ENCODE assay signal across 13 mouse cellular contexts in genomic region chr4:109432668-109433375, GRCm38 (mm10). TPM values are rescaled to one million over a fixed set of nuclear protein-coding genes. Genes with fewer than 3 reads are reported as not detected.
DNase-seq lines count a peak whose midpoint lies in the region; ATAC-seq and TF ChIP-seq lines count a peak whose summit lies in the region.
"Had no signal": no experiment of that assay in that cellular context is flagged by ENCODE, and none has a peak within 500 bp of the region (broad histone marks: within the 10 kb centered on the region; RNA-seq: fewer than 3 reads in every experiment).

No protein-coding gene starts in this region.

- H3K27ac ChIP-seq in midbrain, embryonic 10.5 days (replicated peaks) = peak overlapping the region; percentile 71
- H3K27ac ChIP-seq in midbrain, postnatal 0 days (ENCODE audit: low read depth, low read length) = no peak overlapping the region
- no peak overlapping the region for H3K27ac ChIP-seq in limb, embryonic 14.5 days (replicated peaks; ENCODE audit: low read depth, low read length)
- H3K27ac ChIP-seq in midbrain, embryonic 16.5 days (ENCODE audit: low read length) = no peak overlapping the region
- H3K27ac ChIP-seq: kidney, embryonic 15.5 days; stomach, embryonic 15.5 days had no signal

- no peaks in the 10 kb centered on the region for H3K9me3 ChIP-seq in midbrain, embryonic 10.5 days (replicated peaks)
- no peaks in the 10 kb centered on the region for H3K9me3 ChIP-seq in midbrain, postnatal 0 days (ENCODE audit: low read length)
- no peaks in the 10 kb centered on the region for H3K9me3 ChIP-seq in limb, embryonic 14.5 days (ENCODE audit: control insufficient read depth, low read length)
- H3K9me3 ChIP-seq in midbrain, embryonic 16.5 days (replicated peaks; ENCODE audit: control insufficient read depth, low read length, poor library complexity, severe bottlenecking) = no peaks in the 10 kb centered on the region
- H3K9me3 ChIP-seq: kidney, embryonic 15.5 days; limb, embryonic 15.5 days; megakaryocyte, embryonic 14.5 days; stomach, embryonic 15.5 days had no signal

- 75% methylated on average over 16 of the region's 16 CpGs for WGBS in midbrain, embryonic 10.5 days
- WGBS in midbrain, postnatal 0 days = 75% methylated on average over 16 of the region's 16 CpGs
- 43% methylated on average over 16 of the region's 16 CpGs for WGBS in limb, embryonic 14.5 days
- WGBS in midbrain, embryonic 16.5 days = 74% methylated on average over 16 of the region's 16 CpGs

- peaks cover 33% of the 10 kb centered on the region for H3K4me1 ChIP-seq in midbrain, embryonic 10.5 days
- no peaks in the 10 kb centered on the region for H3K4me1 ChIP-seq in midbrain, postnatal 0 days (ENCODE audit: insufficient read depth, low read length)
- peaks cover 3% of the 10 kb centered on the region; the same call in 1 of the 2 replicates for H3K4me1 ChIP-seq in limb, embryonic 14.5 days (ENCODE audit: control insufficient read depth, insufficient read depth, low read length)
- H3K4me1 ChIP-seq in midbrain, embryonic 16.5 days (ENCODE audit: control insufficient read depth, insufficient read depth, low read length) = no peaks in the 10 kb centered on the region; the same call in 1 of the 2 replicates

- no peaks in the 10 kb centered on the region for H3K27me3 ChIP-seq in midbrain, embryonic 10.5 days (ENCODE audit: low read depth, poor library complexity, severe bottlenecking)
- H3K27me3 ChIP-seq in midbrain, postnatal 0 days (ENCODE audit: insufficient read depth, low read length) = no peaks in the 10 kb centered on the region
- H3K27me3 ChIP-seq in limb, embryonic 14.5 days (ENCODE audit: control insufficient read depth, insufficient read depth, low read length) = no peaks in the 10 kb centered on the region
- H3K27me3 ChIP-seq in midbrain, embryonic 16.5 days (ENCODE audit: control insufficient read depth, insufficient read depth, low read depth, low read length) = no peaks in the 10 kb centered on the region
- H3K27me3 ChIP-seq: kidney, embryonic 15.5 days; limb, embryonic 15.5 days; stomach, embryonic 15.5 days had no signal

- no peak overlapping the region for H3K4me2 ChIP-seq in midbrain, postnatal 0 days (ENCODE audit: low read depth, low read length, poor library complexity, severe bottlenecking)
- no peak overlapping the region for H3K4me2 ChIP-seq in limb, embryonic 14.5 days (replicated peaks; ENCODE audit: low read depth, low read length, severe bottlenecking)
- H3K4me2 ChIP-seq in midbrain, embryonic 16.5 days (ENCODE audit: low read length) = no peak overlapping the region
- H3K4me2 ChIP-seq: kidney, embryonic 15.5 days; limb, embryonic 15.5 days; stomach, embryonic 15.5 days had no signal

- no peaks in the 10 kb centered on the region for H3K36me3 ChIP-seq in midbrain, embryonic 10.5 days
- no peaks in the 10 kb centered on the region for H3K36me3 ChIP-seq in midbrain, postnatal 0 days (ENCODE audit: insufficient read depth, low read length)
- H3K36me3 ChIP-seq in limb, embryonic 14.5 days (ENCODE audit: control insufficient read depth, insufficient read depth, low read length) = no peaks in the 10 kb centered on the region
- no peaks in the 10 kb centered on the region for H3K36me3 ChIP-seq in midbrain, embryonic 16.5 days (ENCODE audit: control insufficient read depth, insufficient read depth, low read length)
- H3K36me3 ChIP-seq: kidney, embryonic 15.5 days; limb, embryonic 15.5 days; stomach, embryonic 15.5 days had no signal

- no peak for TF ChIP-seq CTCF in midbrain, postnatal 0 days (IDR thresholded peaks at IDR 0.05)

- H3K9ac ChIP-seq in midbrain, postnatal 0 days (replicated peaks; ENCODE audit: low read length, poor library complexity, severe bottlenecking) = no peak overlapping the region
- peak overlapping the region; percentile 21; the same call in 1 of the 2 replicates for H3K9ac ChIP-seq in limb, embryonic 14.5 days (ENCODE audit: low read depth, low read length, severe bottlenecking)
- no peak overlapping the region for H3K9ac ChIP-seq in midbrain, embryonic 16.5 days (ENCODE audit: low read depth, low read length)
- H3K9ac ChIP-seq: kidney, embryonic 15.5 days; limb, embryonic 15.5 days; stomach, embryonic 15.5 days had no signal

- peak; percentile 81 for DNase-seq in heart, adult 11 months
- no peak for DNase-seq in heart, adult 8-10 months (ENCODE audit: low spot score)
- no peak for DNase-seq in midbrain, embryonic 10.5 days (ENCODE audit: low spot score)
- DNase-seq in midbrain, postnatal 0 days (ENCODE audit: low spot score) = no peak
- DNase-seq in limb, embryonic 14.5 days (ENCODE audit: low spot score) = no peak
- no peak for DNase-seq in right cerebral cortex, postnatal 36 days (ENCODE audit: low spot score in 2 of 2)
- DNase-seq in right cerebral cortex, adult 2 months (ENCODE audit: low spot score in 2 of 2) = no peak
- DNase-seq: right cerebral cortex, postnatal 4 days had no signal

- no peak for TF ChIP-seq POLR2A in limb, embryonic 14.5 days (IDR thresholded peaks at IDR 0.05; ENCODE audit: borderline replicate concordance, extremely low read depth, insufficient read depth, insufficient read length)

- no peak for ATAC-seq in midbrain, postnatal 0 days (ENCODE audit: low FRiP score)
- no peak for ATAC-seq in limb, embryonic 14.5 days (ENCODE audit: low FRiP score, low read depth)
- ATAC-seq in midbrain, embryonic 16.5 days = peak; percentile 42

- no peak overlapping the region for H3K4me3 ChIP-seq in midbrain, embryonic 10.5 days
- H3K4me3 ChIP-seq in midbrain, postnatal 0 days (ENCODE audit: low read depth, low read length) = no peak overlapping the region
- no peak overlapping the region for H3K4me3 ChIP-seq in limb, embryonic 14.5 days (replicated peaks; ENCODE audit: low read length)
- no peak overlapping the region for H3K4me3 ChIP-seq in midbrain, embryonic 16.5 days (ENCODE audit: low read depth, low read length)
- H3K4me3 ChIP-seq: kidney, embryonic 15.5 days; limb, embryonic 15.5 days; megakaryocyte, embryonic 14.5 days; stomach, embryonic 15.5 days had no signal

RNA-seq across cellular contexts. Expression of gene Ttc39a, which starts 26.4 kb away (rescaled TPM):
- total RNA-seq in heart, adult 8-10 months (2022) = 1 to 10 TPM; 1.3 to 2.0 (median 1.7) TPM
- 2.4 and 2.9 TPM in 2 replicates for polyA plus RNA-seq in midbrain, embryonic 10.5 days (2016; fragmentation: Nextera tagmentation; extraction: Ambion mirVana)
- 3.2 and 5.2 TPM in 2 replicates for total RNA-seq in midbrain, postnatal 0 days (2014; rRNA removed)
- 4.7 TPM in 2 replicates for polyA plus RNA-seq in midbrain, postnatal 0 days (2015; fragmentation: Nextera tagmentation; extraction: Ambion mirVana)
- 5.4 and 6.0 TPM in 2 replicates for polyA plus RNA-seq in limb, embryonic 14.5 days (2012; rRNA removed)
- 4.0 and 4.3 TPM in 2 replicates for polyA plus RNA-seq in limb, embryonic 14.5 days (2014; fragmentation: Nextera tagmentation; extraction: Ambion mirVana)
- polyA plus RNA-seq in midbrain, embryonic 16.5 days (2015; fragmentation: Nextera tagmentation; extraction: Ambion mirVana) = 2.8 and 2.9 TPM in 2 replicates

RNA-seq across cellular contexts. Expression of gene Rnf11, which starts 51.7 kb away (rescaled TPM):
- total RNA-seq in heart, adult 8-10 months (2022) = 100 to 1,000 TPM in 2 of 4 experiments, 10 to 100 TPM in 2; 83.1 to 110 (median 98.7) TPM
- polyA plus RNA-seq in midbrain, embryonic 10.5 days (2016; fragmentation: Nextera tagmentation; extraction: Ambion mirVana) = 24.5 and 30.9 TPM in 2 replicates
- 158 TPM in 2 replicates for total RNA-seq in midbrain, postnatal 0 days (2014; rRNA removed)
- polyA plus RNA-seq in midbrain, postnatal 0 days (2015; fragmentation: Nextera tagmentation; extraction: Ambion mirVana) = 83.4 and 89.3 TPM in 2 replicates
- polyA plus RNA-seq in limb, embryonic 14.5 days (2012; rRNA removed) = 39.3 and 43.6 TPM in 2 replicates
- 67.0 and 71.7 TPM in 2 replicates for polyA plus RNA-seq in limb, embryonic 14.5 days (2014; fragmentation: Nextera tagmentation; extraction: Ambion mirVana)
- 64.3 and 68.5 TPM in 2 replicates for polyA plus RNA-seq in midbrain, embryonic 16.5 days (2015; fragmentation: Nextera tagmentation; extraction: Ambion mirVana)
